Mouse (Mus musculus): ENCODE measurements around the gene Urah.

GRCm38 (mm10) chr7:140857550-140858505, 23.0 kb downstream of the Urah start, which contains the start of gene Bet1l:
- TF ChIP-seq CTCF (conservative IDR thresholded peaks at IDR 0.05 in 1 of 2, IDR thresholded peaks at IDR 0.05 in 1 of 2; ENCODE audit: low read depth in 2 of 2, low read length in 2 of 2) (no peak), HCFC1 (IDR thresholded peaks at IDR 0.05; ENCODE audit: low read depth, low read length) (no peak), POLR2A (IDR thresholded peaks at IDR 0.05; ENCODE audit: low read depth, low read length) (no peak; the same call in 1 of the 2 replicates), ELF1 (IDR thresholded peaks at IDR 0.05; ENCODE audit: low read depth, low read length) (no peak), MAZ (IDR thresholded peaks at IDR 0.05; ENCODE audit: low read depth, low read length) (no peak), CHD1 (IDR thresholded peaks at IDR 0.05; ENCODE audit: low read depth, low read length) (no peak), EP300 (IDR thresholded peaks at IDR 0.05; ENCODE audit: low read length) (no peak), NRF1 (IDR thresholded peaks at IDR 0.05; ENCODE audit: low read depth, low read length) (no peak), GABPA (IDR thresholded peaks at IDR 0.05; ENCODE audit: insufficient replicate concordance, low read depth, low read length) (no peak), TCF12 (IDR thresholded peaks at IDR 0.05; ENCODE audit: low read depth, low read length) (0 out of 2 replicates have a peak, but pooled peaks have one; percentile 1), UBTF (IDR thresholded peaks at IDR 0.05; ENCODE audit: low read depth, low read length) (0 out of 2 replicates have a peak, but pooled peaks have one; percentile 44)
